Mouse (Mus musculus) ZHBTc4 (cell line): ENCODE data around the gene Zdhhc6.

Experiments used
- DNase-seq: peaks from one replicate; pipeline ENCODE4 v3.0.0-alpha.2; 2011; ENCODE audit warnings: low read depth, low spot score

The Zdhhc6 gene

GRCm38 (mm10) chr19:55258514-55258913 is 57.3 kb downstream of the Zdhhc6 start:
- no peak for DNase-seq

DNA sequence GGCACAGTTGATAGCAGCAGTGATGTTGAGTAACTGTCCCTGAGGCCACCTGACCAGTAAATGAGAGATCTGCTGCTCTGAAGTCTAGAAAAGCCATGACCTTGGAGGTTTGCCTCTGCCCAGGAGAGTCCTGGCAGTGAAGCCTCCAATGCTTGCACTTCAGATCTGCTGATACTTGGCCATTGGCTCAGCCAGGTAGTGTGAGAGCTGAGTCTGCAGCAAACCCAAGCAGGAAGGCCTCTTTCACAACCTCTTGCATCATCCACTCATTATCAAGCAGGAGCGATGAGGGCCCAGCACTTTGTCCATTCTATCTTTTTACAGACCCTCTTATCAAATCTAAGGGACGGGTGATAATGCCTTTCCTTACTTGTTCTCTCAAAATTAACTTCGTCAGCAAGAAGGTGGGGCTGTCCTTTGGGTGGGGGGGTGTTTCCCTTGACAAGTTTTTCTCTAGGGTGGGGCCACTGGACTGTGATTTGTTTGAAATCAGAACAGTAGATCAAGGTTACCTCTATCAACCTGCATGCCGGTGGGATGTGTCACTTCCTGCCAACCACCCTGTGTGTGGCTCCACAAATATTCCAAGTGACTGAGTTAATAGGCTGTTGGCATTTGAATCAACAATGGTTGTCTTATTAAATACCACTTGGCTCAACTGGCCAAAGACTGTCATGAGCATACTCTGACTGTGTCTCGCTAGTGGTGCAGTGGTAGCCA is 58.0 kb downstream of the Zdhhc6 start:
- no peak for DNase-seq

GRCm38 (mm10) chr19:55256156-55256555 is 59.7 kb downstream of the Zdhhc6 start:
- no peak for DNase-seq

- DNase-seq = peak; percentile 41
Measured at GRCm38 (mm10) chr19:55254513-55255016, 61.3 kb downstream of the Zdhhc6 start.

DNA sequence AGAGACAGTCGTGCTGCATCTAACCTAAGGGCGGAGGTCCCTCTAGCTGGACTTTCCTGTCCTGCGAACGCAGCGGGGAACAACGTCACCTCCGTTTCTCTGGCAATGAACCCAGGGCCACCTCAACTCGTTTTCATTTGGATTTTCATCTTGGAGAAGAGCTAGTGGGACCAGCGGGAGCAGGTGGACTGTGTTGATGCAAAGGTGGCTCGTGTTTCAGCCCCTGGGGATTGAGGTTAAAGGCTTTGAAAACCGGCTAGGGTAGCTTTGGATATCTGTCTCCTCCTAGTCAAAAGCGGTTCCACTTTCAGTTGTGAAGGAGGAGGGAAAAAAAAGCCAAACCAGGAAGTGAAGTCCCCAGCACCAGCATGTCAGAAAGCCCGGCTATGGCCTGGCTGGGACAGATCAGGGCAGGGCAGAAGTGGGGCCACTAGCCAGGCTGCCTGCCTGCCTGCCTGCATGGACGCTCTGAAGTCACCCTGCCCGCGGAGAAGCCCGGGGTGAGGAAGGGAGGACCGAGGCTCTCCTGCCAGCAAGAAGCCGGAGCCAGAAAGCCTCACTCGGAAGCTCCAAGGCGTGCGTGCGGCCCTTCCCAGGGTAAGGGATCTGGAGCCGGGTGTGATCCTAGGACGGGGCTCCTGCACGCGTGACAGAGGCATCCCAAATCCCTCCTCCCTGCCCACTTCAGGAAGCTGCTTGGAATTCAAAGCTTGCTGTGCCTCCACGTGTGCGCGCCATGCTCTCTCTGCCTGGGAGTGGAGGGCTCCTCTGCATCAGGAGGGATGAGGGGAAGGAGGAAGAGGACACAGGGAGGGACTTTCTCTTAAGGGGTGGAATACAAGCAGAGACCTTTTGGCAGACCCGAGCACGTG is 62.0 kb downstream of the Zdhhc6 start:
- DNase-seq = peak; percentile 57

DNA sequence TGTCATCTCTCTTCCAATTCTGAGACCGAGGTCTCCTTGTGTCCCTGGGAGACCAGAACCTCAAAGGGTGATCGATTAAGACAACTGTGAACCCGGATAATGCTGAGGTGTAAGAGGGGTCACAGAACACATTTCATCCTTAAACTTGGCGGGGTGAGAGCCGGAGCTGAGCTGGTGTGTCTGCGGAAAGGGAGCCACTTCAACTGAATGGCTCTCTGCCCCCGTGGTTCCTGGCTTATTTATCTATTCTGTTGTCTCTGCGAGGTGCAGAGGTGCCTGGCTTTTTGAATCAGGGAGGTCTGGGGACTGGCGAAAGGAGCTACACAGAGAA is 62.6 kb downstream of the Zdhhc6 start:
- no peak for DNase-seq

DNA sequence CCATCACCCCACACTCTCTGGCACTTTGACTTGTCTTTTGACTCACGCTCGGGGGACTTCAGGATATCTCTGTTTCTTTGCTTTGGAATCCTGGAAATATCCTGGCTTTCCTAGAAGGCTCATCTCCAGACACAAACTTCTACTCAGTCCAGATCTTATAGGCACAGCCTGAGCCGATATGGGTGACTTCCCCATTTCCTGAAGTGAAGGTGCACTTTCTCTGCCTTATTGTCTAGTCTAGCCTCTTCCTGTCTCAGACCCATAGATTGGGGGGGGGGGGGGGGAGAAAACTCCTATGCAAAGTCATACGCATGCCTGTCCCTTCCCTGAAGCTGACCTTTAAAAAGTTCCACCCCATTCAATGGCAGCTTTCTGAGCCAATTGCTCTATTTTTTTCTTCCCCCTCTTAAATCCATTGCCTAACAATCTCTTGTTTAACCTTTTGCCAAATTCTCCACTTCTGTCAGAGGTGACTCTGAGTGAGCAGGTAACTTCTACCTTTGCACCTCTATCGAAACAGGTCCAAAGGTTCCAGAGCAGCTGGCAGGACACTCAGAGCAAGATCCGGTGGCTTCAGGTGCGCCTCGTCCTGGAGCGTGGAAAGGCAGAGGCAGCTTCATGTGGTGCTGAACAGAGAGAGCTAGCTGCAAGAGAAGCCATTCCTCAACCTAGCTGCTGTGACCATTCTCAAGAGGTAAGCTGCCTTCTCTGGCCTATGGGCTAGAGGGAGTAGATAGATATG is 64.3 kb downstream of the Zdhhc6 start, which contains the start of gene Acsl5:
Gene Acsl5 (plus strand): TSS at position 556 of the 742 bp plus-strand sequence.
- no peak for DNase-seq

GRCm38 (mm10) chr19:55250451-55250850 is 65.4 kb downstream of the Zdhhc6 start:
- DNase-seq = no peak

GRCm38 (mm10) chr19:55247991-55248520 is 67.8 kb downstream of the Zdhhc6 start:
- DNase-seq = no peak

GRCm38 (mm10) chr19:55247563-55247962 is 68.3 kb downstream of the Zdhhc6 start:
- DNase-seq = no peak

DNA sequence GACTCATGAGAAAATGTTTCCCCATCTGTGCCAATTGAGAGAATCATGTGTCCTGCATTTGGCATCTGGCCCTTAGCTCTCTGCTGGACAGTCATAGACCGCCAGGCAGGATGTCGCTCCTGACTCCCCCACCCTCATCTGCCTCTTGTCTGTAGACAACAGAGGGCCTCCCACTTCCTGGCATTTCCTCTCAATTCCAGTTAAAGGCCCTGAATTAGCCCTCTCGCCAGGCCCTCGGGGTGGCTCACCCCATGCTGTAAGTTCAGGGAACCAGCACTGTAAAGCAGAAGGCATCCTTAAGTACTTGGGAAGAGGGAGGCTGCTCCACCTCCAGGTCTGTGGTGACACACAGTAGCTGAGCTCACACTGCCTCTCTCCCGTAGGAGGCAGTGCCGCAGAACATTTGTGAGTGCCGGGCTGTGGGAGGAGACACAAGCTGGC is 71.0 kb downstream of the Zdhhc6 start:
- peak; percentile 32 for DNase-seq

DNA sequence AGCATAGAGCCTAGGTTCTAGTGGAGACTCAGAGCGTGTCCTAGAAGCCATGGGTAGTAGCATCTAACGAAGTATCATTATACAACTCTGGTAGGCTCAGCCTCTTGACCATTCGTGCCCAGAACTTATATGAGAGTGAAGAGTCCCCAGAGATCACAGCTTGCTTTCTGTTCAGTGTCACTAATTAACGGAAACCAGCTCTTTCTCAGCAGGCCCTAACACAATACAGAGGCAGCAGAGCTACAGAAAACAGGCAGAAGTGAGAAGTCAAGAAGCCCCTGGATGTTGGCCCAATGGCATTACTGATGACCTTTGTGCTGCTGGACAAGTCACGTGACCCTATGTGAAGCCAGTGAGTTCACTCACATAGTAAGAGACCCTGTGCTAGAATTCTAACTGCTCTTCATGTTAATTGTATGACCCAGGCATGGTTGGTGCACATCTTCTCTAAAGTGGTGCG is 74.6 kb downstream of the Zdhhc6 start, which contains the start of gene Gucy2g:
Gene Gucy2g (minus strand): TSS at position 51 of the 460 bp plus-strand sequence.
- no peak for DNase-seq

GRCm38 (mm10) chr19:55239766-55240426 is 75.9 kb downstream of the Zdhhc6 start:
- no peak for DNase-seq

- no peak for DNase-seq
Measured at GRCm38 (mm10) chr19:55236564-55236963, 79.3 kb downstream of the Zdhhc6 start.

DNA sequence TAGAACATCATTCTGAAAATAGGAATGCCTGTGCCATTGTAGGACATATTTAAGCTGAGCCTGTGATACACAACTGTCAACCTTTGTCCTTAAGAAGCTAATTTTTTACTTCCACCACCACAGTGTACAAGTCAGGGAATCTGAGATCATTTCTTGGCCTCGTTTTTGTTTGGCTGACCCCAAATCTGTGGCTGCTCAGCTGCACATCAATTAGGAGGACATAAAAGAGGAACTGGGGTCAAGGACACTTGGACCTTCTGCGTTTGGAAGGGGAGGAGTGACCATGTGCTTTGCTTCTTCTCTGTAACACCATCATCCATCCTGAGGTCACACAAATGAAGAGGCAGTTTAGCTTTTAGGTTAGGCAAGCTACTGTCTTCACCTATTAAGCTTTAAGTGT is 79.8 kb downstream of the Zdhhc6 start:
- no peak for DNase-seq

DNA sequence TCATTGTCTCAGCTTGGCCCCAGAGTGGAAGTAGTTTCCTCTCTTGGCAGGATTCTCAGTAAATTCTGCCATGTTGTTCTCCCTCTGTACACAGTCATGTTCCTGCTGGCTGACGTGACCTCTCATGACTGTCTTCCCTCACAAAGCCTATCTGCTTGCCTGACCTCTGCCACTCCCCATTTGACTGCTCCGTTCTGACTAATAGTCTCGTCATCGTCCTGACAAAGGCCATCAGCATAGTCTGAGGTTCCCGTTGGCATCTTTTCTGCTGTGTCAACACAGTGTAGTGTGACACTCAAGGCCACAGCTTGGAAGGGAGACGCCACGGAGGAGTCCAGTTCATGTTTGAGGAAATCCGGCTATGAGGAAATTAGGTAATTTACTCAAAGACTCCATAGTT is 83.7 kb downstream of the Zdhhc6 start:
- DNase-seq = peak; percentile 15

- DNase-seq = no peak
Measured at GRCm38 (mm10) chr19:55231081-55231480, 84.8 kb downstream of the Zdhhc6 start.

DNA sequence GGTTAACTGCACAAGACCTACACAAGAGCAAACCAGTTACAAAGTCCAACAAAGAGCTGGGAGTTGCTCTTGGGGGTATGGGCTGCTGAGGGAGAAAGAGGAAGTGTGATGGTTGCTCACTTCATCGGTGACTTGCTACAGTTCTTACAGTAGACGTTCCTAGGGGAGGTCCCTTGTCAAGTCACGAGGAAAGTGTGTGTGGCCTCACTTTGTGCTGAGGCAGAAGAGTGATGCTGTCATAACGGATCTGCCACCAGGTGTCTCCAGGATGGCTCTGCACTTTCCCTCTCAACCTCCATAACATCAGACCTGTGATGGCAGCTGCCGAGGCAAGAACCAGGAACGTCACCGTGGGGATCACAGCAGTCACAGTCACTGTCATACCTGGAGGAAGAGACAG is 88.7 kb downstream of the Zdhhc6 start:
- peak; percentile 35 for DNase-seq

DNA sequence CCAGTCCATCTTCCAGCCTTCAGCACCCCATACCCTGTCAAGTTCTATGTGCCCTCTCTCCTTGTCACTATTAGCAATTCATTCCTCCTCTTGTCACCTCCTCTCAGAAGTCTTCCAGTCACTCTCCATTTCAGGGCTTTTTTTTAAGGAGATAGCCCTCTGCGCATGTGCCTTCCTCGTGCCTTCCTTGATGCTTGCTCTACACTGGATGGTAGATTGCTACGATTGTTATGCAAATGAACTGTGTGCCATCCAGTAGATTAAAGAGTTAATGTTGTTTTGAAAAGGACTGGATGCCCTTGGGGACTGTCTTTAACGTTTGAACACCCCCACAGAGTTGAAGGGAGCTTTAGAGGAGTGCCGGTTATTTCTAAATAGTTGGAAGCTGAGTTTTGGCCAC is 89.2 kb downstream of the Zdhhc6 start:
- peak; percentile 64 for DNase-seq

DNA sequence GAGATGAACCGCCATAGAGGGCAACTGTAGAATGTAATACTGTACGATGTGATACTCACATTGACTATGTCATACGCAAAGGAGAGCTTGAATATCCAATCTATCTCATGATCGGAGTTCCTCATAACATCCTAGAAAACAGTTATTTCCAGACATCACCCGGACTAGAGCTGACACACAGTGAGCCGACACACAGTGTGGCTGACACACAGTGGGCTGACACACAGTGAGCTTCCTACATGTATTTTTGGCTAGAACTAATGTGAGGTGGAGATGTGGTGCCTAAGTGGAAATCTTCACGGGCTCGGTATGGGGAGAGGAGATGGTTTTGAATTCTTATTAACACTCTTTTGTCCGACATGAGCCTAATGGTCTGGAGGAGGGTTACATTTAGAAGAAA is 93.6 kb downstream of the Zdhhc6 start:
- DNase-seq = no peak
